Mouse (Mus musculus) hindbrain, embryonic 12.5 days (tissue): ENCODE results near the gene Hps5. TPM values are rescaled to one million over a fixed set of nuclear protein-coding genes. Genes with fewer than 3 reads are reported as not detected.

ENCODE experiments used
- ATAC-seq: fragments of 200-750 bp; cut with Nextera tagmentation; 2 replicates; pipeline ENCODE4 v1.8.0; 2017; ENCODE audit warnings: moderate TSS enrichment; ENCODE audit not compliant: low FRiP score
- H3K27ac ChIP-seq: fragments of 300-500 bp; sonication (generic); 2 replicates; pipeline ENCODE4 v1.5.1; 2016; ENCODE audit warnings: mild to moderate bottlenecking
- H3K27me3 ChIP-seq: fragments of 300-500 bp; sonication (generic); 2 replicates; pipeline ENCODE4 v1.6.1; 2016; ENCODE audit warnings: mild to moderate bottlenecking
- H3K36me3 ChIP-seq: fragments of 300-500 bp; sonication (generic); 2 replicates; pipeline ENCODE4 v1.6.1; 2016; ENCODE audit warnings: mild to moderate bottlenecking
- H3K4me1 ChIP-seq: fragments of 300-500 bp; sonication (generic); 2 replicates; pipeline ENCODE4 v1.6.1; 2016
- H3K4me2 ChIP-seq: fragments of 300-500 bp; sonication (generic); replicated peaks from 2 replicates; pipeline ENCODE4 v1.6.1; 2016; ENCODE audit warnings: mild to moderate bottlenecking
- H3K4me3 ChIP-seq: fragments of 300-500 bp; sonication (generic); 2 replicates; pipeline ENCODE4 v1.5.1; 2016; ENCODE audit warnings: mild to moderate bottlenecking
- H3K9ac ChIP-seq: fragments of 300-500 bp; sonication (generic); 2 replicates; pipeline ENCODE4 v1.6.1; 2016; ENCODE audit warnings: mild to moderate bottlenecking, moderate library complexity
- H3K9me3 ChIP-seq: fragments of 300-500 bp; sonication (generic); replicated peaks from 2 replicates; pipeline ENCODE4 v1.6.1; 2016; ENCODE audit warnings: mild to moderate bottlenecking
- WGBS: fragments of 180-500 bp; shearing (Covaris S2); methylation state at CpG from one replicate; pipeline ENCODE4 v1.1.7; 2016; 5-methylcytosine and 5-hydroxymethylcytosine counted together
- polyA plus RNA-seq: library from polyadenylated mRNA; unstranded; fragments of >200 nt; fragmentation: Nextera tagmentation; extraction: Ambion mirVana; gene quantifications from 2 replicates; pipeline ENCODE4 v1.2.1, GENCODE M21; 2016

Hps5 gene
- 23.7 and 28.9 TPM in 2 replicates for polyA plus RNA-seq

DNA sequence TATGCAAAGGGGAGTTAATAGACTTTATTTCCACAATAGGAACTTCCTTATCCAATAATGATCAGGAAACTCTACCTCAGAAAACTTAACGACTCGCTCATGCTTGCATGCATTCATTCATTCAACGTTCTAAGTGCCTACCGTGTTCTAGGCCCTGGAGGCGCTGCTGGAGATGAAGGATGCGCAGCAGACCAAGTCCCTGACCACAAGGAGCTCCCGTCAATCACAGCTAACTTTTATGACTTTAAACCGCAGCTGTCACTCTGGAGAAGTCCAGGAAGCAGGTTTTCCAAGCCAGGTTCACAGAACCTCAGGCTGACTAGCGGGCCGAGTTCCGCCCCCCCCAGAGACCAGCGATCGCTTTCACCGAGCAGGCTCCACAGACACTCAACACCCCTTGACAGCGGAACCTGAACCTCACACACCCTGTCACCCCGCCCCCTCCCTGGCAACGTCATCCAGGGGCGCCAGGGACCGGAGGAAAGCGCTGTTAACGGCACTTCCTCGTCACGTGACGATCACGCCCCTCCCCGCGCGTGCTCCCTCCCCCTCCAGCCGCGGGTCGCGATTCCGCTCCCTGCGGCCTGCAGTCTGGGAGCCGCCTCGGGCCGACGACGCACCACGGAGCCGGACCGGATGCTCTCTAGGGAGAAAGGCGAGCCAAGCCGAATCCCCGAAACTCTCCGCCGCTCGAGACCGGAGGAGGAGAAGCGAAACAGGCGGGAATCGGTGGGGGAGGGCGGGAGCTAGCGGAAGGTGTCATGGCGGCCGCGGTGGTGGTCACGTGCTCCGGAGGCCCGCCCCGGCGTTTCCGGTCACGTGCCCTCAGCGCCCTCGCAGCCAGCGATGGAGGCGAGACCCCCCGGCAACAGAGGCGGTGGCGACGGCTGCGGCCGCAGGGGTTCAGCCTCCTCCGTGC lies at the start of gene Hps5, which contains the start of gene Gtf2h1:
TSS of gene Hps5 (minus strand) at position 778 of the 919 bp plus-strand sequence.
TSS of gene Gtf2h1 (plus strand) at position 817 of the 919 bp plus-strand sequence.
- peak within 1 kb of the TSS; percentile 82 for H3K9ac ChIP-seq
- peaks cover 23% of the 10 kb centered on the region for H3K4me1 ChIP-seq
- no peaks in the 10 kb centered on the region for H3K27me3 ChIP-seq
- peaks cover 8% of the 10 kb centered on the region for H3K36me3 ChIP-seq
- no peaks in the 10 kb centered on the region for H3K9me3 ChIP-seq
- peak; percentile 99 for ATAC-seq
- peak within 1 kb of the TSS; percentile 96 for H3K4me2 ChIP-seq
- under 1% methylated on average over 75 of the region's 75 CpGs for WGBS
- peak within 1 kb of the TSS; percentile 73 for H3K4me3 ChIP-seq
- H3K27ac ChIP-seq = peak within 1 kb of the TSS; percentile 81

DNA sequence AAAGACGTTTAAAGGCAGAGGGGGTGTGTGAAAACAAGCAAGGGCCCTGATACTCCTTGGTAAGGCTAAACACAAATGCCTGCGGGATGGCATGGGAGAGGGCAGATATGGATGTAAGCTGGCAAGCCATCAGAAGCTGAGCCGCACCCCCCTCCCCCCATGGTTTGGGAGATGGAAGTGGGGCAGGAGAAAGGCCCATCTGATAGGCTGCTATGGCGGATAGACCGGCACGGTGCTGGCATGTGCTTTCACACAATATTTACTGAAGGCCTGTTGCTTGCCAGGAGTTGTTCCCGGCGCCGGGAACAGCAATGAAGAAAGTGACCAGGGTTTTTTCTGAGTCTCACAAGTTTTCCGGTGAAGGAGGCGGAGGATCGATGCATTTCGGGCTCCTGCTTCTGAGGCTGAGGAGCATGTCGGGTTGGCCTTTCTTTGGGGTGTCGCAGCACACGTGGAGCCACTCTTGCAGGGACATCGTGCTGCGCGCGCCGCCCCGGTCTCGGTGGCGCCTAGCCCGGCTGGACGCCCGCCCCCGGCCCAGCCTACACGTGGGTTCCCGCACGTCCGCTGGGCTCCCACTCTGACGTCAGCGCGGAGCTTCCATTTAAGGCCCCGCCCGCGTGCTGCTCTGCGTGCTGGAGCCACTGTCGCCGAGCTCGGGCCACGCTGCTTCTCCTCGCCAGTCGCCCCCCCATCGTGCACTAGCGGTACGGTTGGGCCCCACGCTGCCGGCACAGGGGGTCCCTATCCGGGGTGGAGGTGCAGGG lies 49.5 kb upstream of the Hps5 start:
- peak; percentile 86 for ATAC-seq
- peaks cover 22% of the 10 kb centered on the region for H3K36me3 ChIP-seq

DNA sequence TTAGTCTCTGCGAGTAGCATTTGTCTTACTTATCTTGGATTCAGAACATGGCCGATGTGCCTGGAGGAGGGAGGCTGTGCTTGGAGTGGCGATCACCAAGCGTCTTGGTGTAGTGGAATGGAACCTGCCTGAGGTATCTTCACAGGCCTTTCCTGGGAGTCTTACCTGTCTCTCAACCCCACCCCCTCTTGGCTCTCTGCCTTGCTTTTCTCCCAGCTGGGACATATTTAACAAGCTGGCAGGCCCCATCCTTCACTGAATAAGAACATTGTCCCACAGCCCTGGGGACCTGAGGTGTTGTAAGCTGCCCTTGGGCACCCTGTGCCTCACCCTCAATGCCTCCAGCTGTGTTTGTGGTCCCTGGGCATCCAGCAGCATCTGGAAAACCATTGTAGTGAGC lies 47.7 kb upstream of the Hps5 start:
- H3K4me3 ChIP-seq = no peak overlapping the region
- no peak overlapping the region for H3K9ac ChIP-seq
- H3K27me3 ChIP-seq = peaks cover 19% of the 10 kb centered on the region; the same call in 1 of the 2 replicates
- H3K4me1 ChIP-seq = peaks cover 22% of the 10 kb centered on the region
- ATAC-seq = no peak
- no peak overlapping the region for H3K27ac ChIP-seq
- no peak overlapping the region for H3K4me2 ChIP-seq
- H3K36me3 ChIP-seq = peaks cover 4% of the 10 kb centered on the region
- no peaks in the 10 kb centered on the region for H3K9me3 ChIP-seq
- 92% methylated on average over 4 of the region's 4 CpGs for WGBS

More for the DNA sequence above, 49.5 kb upstream of the Hps5 start:
- H3K27ac ChIP-seq = peak overlapping the region; percentile 84
- H3K4me1 ChIP-seq = peaks cover 12% of the 10 kb centered on the region
- H3K9me3 ChIP-seq = no peaks in the 10 kb centered on the region
- WGBS = under 1% methylated on average over 51 of the region's 51 CpGs
- peak overlapping the region; percentile 89 for H3K9ac ChIP-seq
- H3K4me3 ChIP-seq = peak overlapping the region; percentile 75
- peak overlapping the region; percentile 95 for H3K4me2 ChIP-seq
- peaks cover 10% of the 10 kb centered on the region; the same call in 1 of the 2 replicates for H3K27me3 ChIP-seq

DNA sequence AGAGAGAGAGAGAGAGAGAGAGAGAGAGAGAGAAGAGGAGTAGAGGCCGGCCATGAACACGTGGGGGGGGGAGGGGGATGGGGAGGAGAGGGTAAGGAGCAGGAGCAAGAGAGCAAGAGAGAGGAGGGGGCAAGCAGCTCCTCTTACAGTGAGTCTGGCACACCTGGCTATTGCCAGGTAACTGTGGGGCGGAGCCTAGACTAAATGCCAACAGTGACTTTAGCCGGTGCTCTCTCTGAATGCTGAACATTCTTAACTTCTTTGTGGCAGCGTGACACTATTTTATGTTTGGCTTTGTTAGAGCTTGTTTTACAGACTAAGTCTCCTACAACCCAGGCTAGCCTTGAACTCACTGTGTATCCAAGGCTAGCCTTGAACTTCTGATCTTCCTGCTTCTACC lies 46.4 kb upstream of the Hps5 start:
- Histone ChIP-seq H3K36me3 (no peaks in the 10 kb centered on the region), H3K27me3 (peaks cover 19% of the 10 kb centered on the region; the same call in 1 of the 2 replicates), H3K9ac (no peak overlapping the region), H3K27ac (no peak overlapping the region), H3K4me2 (no peak overlapping the region), H3K9me3 (no peaks in the 10 kb centered on the region), H3K4me3 (no peak overlapping the region), H3K4me1 (peaks cover 30% of the 10 kb centered on the region)
- WGBS = 41% methylated on average over 3 of the region's 5 CpGs
- no peak for ATAC-seq

DNA sequence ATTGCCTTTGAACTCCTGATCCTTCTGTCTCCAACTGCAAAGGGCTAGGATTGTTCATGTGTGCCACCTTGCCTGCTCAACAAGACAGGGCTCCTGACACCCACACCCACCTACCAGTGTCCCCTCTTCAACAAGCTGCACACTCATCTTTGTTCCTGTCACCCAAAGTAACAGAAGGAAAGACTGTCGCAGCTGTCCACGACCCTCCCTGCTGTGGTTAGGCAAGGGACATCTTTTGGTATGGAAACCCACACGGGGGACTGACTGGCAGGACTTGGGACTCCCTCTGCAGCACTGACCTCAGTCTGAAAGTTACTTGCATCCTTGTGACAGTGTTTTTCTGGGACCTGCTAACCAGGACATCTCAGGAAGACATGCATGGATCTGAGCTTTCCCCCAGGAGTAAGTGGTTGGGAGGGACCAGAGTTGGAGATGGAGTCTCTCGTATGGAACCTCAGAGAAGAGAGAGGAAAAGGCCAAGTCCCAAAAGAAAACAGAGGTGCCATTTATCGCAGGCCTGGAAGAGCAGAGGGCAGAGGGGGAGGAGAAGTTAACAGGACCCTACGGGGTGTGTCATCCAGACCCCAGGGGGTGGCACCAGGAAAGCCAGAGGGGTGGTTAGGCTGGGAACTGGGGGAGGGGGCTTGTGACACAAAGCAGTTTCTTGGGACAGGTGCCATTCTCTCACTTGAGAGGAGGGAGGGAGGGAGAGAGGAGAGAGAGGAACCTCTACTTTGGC lies 45.1 kb upstream of the Hps5 start, which contains the start of gene Ldha:
TSS of gene Ldha (plus strand) at position 689 of the 739 bp plus-strand sequence.
- WGBS = 27% methylated on average over 6 of the region's 6 CpGs
- Histone ChIP-seq H3K4me3 (no peak within 1 kb of the TSS), H3K36me3 (no peaks in the 10 kb centered on the region), H3K4me2 (no peak within 1 kb of the TSS), H3K9me3 (no peaks in the 10 kb centered on the region), H3K27ac (no peak within 1 kb of the TSS), H3K27me3 (peaks cover 19% of the 10 kb centered on the region; the same call in 1 of the 2 replicates), H3K4me1 (peaks cover 24% of the 10 kb centered on the region), H3K9ac (no peak within 1 kb of the TSS)
- no peak for ATAC-seq

DNA sequence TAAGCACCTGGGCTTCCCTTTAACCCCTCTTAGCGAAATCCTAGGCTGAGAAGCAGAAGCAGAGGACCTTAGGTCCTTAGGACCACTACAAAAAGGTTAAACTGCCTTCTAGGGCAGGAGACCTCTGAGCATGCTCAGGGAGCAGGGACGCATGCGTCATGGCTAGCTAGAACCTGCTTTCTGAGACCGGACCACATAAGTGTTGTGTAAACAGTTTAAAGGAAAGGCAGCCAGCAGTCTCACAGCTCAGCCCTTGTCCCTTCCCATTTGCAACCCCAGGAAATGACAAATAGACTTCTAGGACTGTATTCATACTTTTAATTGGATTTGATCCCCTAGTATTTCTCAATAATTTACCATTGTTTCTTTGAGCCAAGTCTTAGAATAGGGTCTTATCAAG lies 44.5 kb upstream of the Hps5 start:
- no peak overlapping the region for H3K4me2 ChIP-seq
- H3K4me1 ChIP-seq = peaks cover 26% of the 10 kb centered on the region
- H3K27ac ChIP-seq = no peak overlapping the region
- peaks cover 19% of the 10 kb centered on the region; the same call in 1 of the 2 replicates for H3K27me3 ChIP-seq
- H3K36me3 ChIP-seq = no peaks in the 10 kb centered on the region
- no peak for ATAC-seq
- H3K4me3 ChIP-seq = no peak overlapping the region
- H3K9ac ChIP-seq = no peak overlapping the region
- H3K9me3 ChIP-seq = no peaks in the 10 kb centered on the region
- 66% methylated on average over 4 of the region's 4 CpGs for WGBS

DNA sequence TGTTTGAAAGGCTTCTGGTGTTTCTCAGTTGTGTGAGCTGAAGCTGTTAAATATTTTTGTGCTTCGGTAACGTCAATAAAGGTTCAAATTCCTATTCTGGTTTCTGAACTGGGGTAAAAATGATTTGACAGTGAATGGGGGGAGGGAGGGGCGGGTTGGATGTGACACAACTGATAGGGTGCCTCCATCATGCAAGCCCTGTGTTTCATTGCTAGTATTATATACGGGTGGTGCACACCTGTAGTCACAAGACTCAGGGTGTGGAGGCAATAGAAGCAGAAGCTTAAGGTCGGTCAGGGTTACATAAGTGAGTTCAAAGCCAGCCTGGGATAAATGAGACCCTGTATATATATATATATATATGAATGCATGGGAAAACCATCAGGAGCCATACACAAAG lies 44.0 kb upstream of the Hps5 start:
- Histone ChIP-seq H3K4me1 (peaks cover 26% of the 10 kb centered on the region), H3K4me3 (no peak overlapping the region), H3K4me2 (no peak overlapping the region), H3K9me3 (no peaks in the 10 kb centered on the region), H3K27me3 (peaks cover 19% of the 10 kb centered on the region; the same call in 1 of the 2 replicates), H3K9ac (no peak overlapping the region), H3K36me3 (no peaks in the 10 kb centered on the region), H3K27ac (no peak overlapping the region)
- no peak for ATAC-seq
- WGBS = 78% methylated on average over 5 of the region's 5 CpGs

DNA sequence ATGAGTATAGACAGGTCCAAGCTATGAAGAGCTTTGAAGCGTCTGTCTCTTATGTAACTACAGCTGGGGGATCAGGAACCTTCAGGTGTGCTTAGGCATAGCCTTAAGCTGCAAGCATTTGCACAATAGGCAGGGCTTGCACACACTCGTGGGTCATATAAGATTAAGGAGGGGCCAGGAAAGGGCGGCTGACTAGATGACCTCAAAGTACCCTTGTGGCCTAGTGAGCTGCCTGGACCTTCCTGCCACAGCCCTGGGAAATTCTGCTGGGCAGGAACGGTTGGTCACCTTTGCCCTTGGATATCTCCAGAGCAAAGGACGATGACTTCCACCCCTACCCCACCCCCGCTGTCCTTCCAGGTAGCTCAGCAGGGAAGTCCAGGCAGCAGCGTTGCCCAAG lies 43.6 kb upstream of the Hps5 start:
- Histone ChIP-seq H3K27me3 (peaks cover 19% of the 10 kb centered on the region; the same call in 1 of the 2 replicates), H3K27ac (no peak overlapping the region), H3K4me3 (no peak overlapping the region), H3K4me1 (peaks cover 27% of the 10 kb centered on the region), H3K4me2 (no peak overlapping the region), H3K9me3 (no peaks in the 10 kb centered on the region), H3K36me3 (no peaks in the 10 kb centered on the region), H3K9ac (no peak overlapping the region)
- ATAC-seq = no peak
- WGBS = 35% methylated on average over 7 of the region's 7 CpGs

DNA sequence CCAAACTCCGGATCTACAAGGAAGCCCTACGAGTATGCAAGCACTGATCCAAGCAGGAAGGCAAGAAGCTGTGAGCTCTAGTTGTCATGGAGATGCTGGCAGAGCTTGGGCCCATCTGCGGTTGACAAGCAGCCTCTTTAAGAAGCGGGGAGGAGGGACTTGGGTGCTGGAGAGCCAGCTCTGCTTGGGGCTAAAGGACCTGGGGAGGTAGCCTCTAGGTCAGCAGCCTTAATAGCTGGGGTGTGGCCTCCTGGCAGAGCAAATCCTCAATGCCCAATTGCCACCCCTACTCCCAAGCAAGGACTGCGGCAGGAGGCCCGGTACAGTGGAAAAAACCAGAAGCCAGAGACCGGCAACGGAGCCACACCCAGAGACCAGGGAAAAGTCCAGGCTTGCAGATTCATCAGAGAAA lies 43.0 kb upstream of the Hps5 start:
- Histone ChIP-seq H3K4me3 (no peak overlapping the region), H3K9ac (no peak overlapping the region), H3K27ac (peak overlapping the region; percentile 19; the same call in 1 of the 2 replicates), H3K27me3 (peaks cover 16% of the 10 kb centered on the region; the same call in 1 of the 2 replicates), H3K4me2 (0 out of 2 replicates have a peak overlapping the region, but pooled peaks have one; percentile 17), H3K36me3 (no peaks in the 10 kb centered on the region), H3K4me1 (peaks cover 27% of the 10 kb centered on the region), H3K9me3 (no peaks in the 10 kb centered on the region)
- 7% methylated on average over 8 of the region's 8 CpGs for WGBS
- ATAC-seq = peak; percentile 33; the same call in 1 of the 2 replicates

DNA sequence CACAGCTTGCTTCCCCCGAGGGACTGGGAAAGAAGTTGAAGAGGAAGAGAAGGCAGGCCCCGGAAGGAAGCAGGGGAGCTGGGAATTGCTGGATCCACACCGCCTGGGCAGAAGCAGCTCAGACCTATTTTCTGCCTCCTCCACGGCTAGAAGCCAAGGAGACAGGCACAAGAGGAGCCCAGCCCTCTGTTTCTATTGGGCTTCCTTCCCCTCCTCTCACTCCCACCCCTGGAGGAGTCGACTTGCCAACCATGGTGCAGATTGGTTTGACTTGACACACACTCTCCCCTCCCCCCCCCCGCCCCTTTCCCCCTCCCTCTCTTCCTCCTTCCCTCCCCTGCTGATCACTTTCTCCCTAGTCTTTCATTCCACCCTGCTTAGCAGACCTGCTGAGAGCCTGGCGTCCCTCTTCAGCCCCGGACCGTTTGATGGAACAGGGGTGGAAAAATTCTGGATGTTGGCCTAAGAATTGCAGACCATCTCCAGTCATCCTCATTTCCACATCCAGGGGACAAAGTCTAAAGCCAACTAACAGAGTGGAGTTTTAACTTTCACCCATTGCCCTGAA lies 42.3 kb upstream of the Hps5 start:
- Histone ChIP-seq H3K4me1 (peaks cover 27% of the 10 kb centered on the region), H3K36me3 (no peaks in the 10 kb centered on the region), H3K4me3 (no peak overlapping the region), H3K9ac (peak overlapping the region; percentile 23; the same call in 1 of the 2 replicates), H3K27me3 (peaks cover 14% of the 10 kb centered on the region; the same call in 1 of the 2 replicates), H3K9me3 (no peaks in the 10 kb centered on the region), H3K4me2 (peak overlapping the region; percentile 17), H3K27ac (peak overlapping the region; percentile 30; the same call in 1 of the 2 replicates)
- WGBS = under 1% methylated on average over 8 of the region's 9 CpGs
- 0 out of 2 replicates have a peak, but pooled peaks have one; percentile 24 for ATAC-seq

DNA sequence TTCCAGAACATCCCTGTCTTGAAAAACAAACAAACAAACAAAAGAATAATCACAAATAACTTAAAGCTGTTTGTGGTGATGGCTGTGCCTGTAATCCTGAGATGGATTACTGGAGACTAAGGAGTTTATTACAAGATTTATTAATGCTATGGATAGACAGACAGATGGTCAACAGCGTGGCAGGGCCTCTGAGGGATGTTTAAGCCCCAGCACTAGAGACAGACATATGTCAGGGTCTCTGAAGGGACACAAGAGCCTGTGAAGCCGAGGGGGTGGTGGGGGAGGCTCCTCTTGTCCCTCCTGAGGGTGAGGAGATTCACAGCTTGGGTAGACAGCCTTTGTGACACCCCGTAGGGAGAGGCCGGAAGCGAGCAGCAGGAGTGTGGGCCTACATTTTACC lies 41.2 kb upstream of the Hps5 start:
- Histone ChIP-seq H3K4me3 (no peak overlapping the region), H3K4me1 (peaks cover 27% of the 10 kb centered on the region), H3K27ac (no peak overlapping the region), H3K9ac (no peak overlapping the region), H3K36me3 (no peaks in the 10 kb centered on the region), H3K4me2 (no peak overlapping the region), H3K27me3 (peaks cover 14% of the 10 kb centered on the region; the same call in 1 of the 2 replicates), H3K9me3 (no peaks in the 10 kb centered on the region)
- ATAC-seq = no peak
- WGBS = 45% methylated on average over 5 of the region's 5 CpGs
